Mouse (Mus musculus): ENCODE data around the gene Fbrsl1.
"Not testable (repeated sequence)": the region's sequence is repeated elsewhere in the genome, so short reads cannot be mapped to it uniquely, and the experiment has no call there.

Gene Fbrsl1

GRCm38 (mm10) chr5:110455272-110455671 lies 7.0 kb upstream of the Fbrsl1 start:
- DNase-seq (ENCODE audit: low read depth, low spot score), result no peak

GRCm38 (mm10) chr5:110449294-110449693 lies 991 bp upstream of the Fbrsl1 start:
- DNase-seq (ENCODE audit: low read depth, low spot score), result no peak

- DNase-seq (ENCODE audit: low read depth, low spot score), result peak; percentile 61
Measured at GRCm38 (mm10) chr5:110447720-110448435, 425 bp downstream of the Fbrsl1 start.

GRCm38 (mm10) chr5:110444509-110444908 lies 3.8 kb downstream of the Fbrsl1 start:
- no peak for DNase-seq (ENCODE audit: low read depth, low spot score)

- DNase-seq (ENCODE audit: low read depth, low spot score), result no peak
Measured at GRCm38 (mm10) chr5:110442966-110443590, 5.2 kb downstream of the Fbrsl1 start.

GRCm38 (mm10) chr5:110439565-110440310 lies 8.6 kb downstream of the Fbrsl1 start:
- no peak for DNase-seq (ENCODE audit: low read depth, low spot score)

GRCm38 (mm10) chr5:110438591-110438990 lies 9.7 kb downstream of the Fbrsl1 start:
- no peak for DNase-seq (ENCODE audit: low read depth, low spot score)

GRCm38 (mm10) chr5:110437632-110438261 lies 10.6 kb downstream of the Fbrsl1 start:
- no peak for DNase-seq (ENCODE audit: low read depth, low spot score)

- not testable (repeated sequence) for DNase-seq (ENCODE audit: low read depth, low spot score)
Measured at GRCm38 (mm10) chr5:110436166-110436565, 12.1 kb downstream of the Fbrsl1 start.

GRCm38 (mm10) chr5:110434816-110435215 lies 13.5 kb downstream of the Fbrsl1 start:
- peak; percentile 40 for DNase-seq (ENCODE audit: low read depth, low spot score)

GRCm38 (mm10) chr5:110429045-110429444 lies 19.3 kb downstream of the Fbrsl1 start:
- DNase-seq (ENCODE audit: low read depth, low spot score), result peak; percentile 56

- DNase-seq (ENCODE audit: low read depth, low spot score), result no peak
Measured at GRCm38 (mm10) chr5:110428290-110428689, 20.0 kb downstream of the Fbrsl1 start.

- no peak for DNase-seq (ENCODE audit: low read depth, low spot score)
Measured at GRCm38 (mm10) chr5:110425187-110425586, 23.1 kb downstream of the Fbrsl1 start.

- no peak for DNase-seq (ENCODE audit: low read depth, low spot score)
Measured at GRCm38 (mm10) chr5:110424204-110424603, 24.1 kb downstream of the Fbrsl1 start.

- no peak for DNase-seq (ENCODE audit: low read depth, low spot score)
Measured at GRCm38 (mm10) chr5:110421393-110421792, 26.9 kb downstream of the Fbrsl1 start.

- DNase-seq (ENCODE audit: low read depth, low spot score), result no peak
Measured at GRCm38 (mm10) chr5:110420950-110421349, 27.4 kb downstream of the Fbrsl1 start.

GRCm38 (mm10) chr5:110420201-110420600 lies 28.1 kb downstream of the Fbrsl1 start:
- DNase-seq (ENCODE audit: low read depth, low spot score), result no peak

- no peak for DNase-seq (ENCODE audit: low read depth, low spot score)
Measured at GRCm38 (mm10) chr5:110418523-110418911, 29.8 kb downstream of the Fbrsl1 start.

GRCm38 (mm10) chr5:110417756-110418522 lies 30.4 kb downstream of the Fbrsl1 start:
- no peak for DNase-seq (ENCODE audit: low read depth, low spot score)

- no peak for DNase-seq (ENCODE audit: low read depth, low spot score)
Measured at GRCm38 (mm10) chr5:110416825-110417401, 31.4 kb downstream of the Fbrsl1 start.

Measured in CD4-positive, CD25-positive, alpha-beta regulatory T cell, adult 2 months (primary cell).